Mouse (Mus musculus) inflammation-experienced regulatory T-cells (primary cell): ENCODE results near the gene Gm20489. TPM values are rescaled to one million over a fixed set of nuclear protein-coding genes. Genes with fewer than 3 reads are reported as not detected.

Experiments used
- polyA plus RNA-seq, 2 experiments: library from polyadenylated mRNA; unstranded; fragments of 100-300 nt; shearing (Covaris generic); gene quantifications; one replicate each; pipeline ENCODE4 v1.2.1; 2017

The Gm20489 gene
- polyA plus RNA-seq, result not detected

GRCm38 (mm10) chrX:101268755-101269124 is at the start of gene Gm20489:
Gene Gm20489, minus strand, starts transcription at chrX:101269023.

GRCm38 (mm10) chrX:101299055-101299454 is 30.2 kb upstream of the Gm20489 start, which contains the start of gene Nlgn3:
Gene Nlgn3, plus strand, starts transcription at chrX:101299168.

GRCm38 (mm10) chrX:101273875-101274738 is 5.3 kb upstream of the Gm20489 start, which contains the start of gene Med12:
Gene Med12, plus strand, starts transcription at chrX:101274030.

GRCm38 (mm10) chrX:101268025-101268754 is 633 bp downstream of the Gm20489 start, which contains the start of gene Il2rg:
Gene Il2rg, minus strand, starts transcription at chrX:101268255.

GRCm38 (mm10) chrX:101263892-101264291 is 4.9 kb downstream of the Gm20489 start, which contains the start of gene Gm614:
Gene Gm614, minus strand, starts transcription at chrX:101263992.

GRCm38 (mm10) chrX:101253952-101254729 is 14.7 kb downstream of the Gm20489 start, which contains the start of gene Foxo4:
Gene Foxo4, plus strand, starts transcription at chrX:101254528.

GRCm38 (mm10) chrX:101221834-101222795 is 46.7 kb downstream of the Gm20489 start, which contains the start of gene Snx12:
Gene Snx12, minus strand, starts transcription at chrX:101222563.

Other genes with a start within 250 kb of the Gm20489 start
- under 1 TPM in 1 of 2 experiments, not detected in 1; 0.20 TPM for gene Tex11, start 209.4 kb downstream of the Gm20489 start, polyA plus RNA-seq
- under 1 TPM; 0.19 to 0.84 TPM for gene Slc7a3, start 183.0 kb downstream of the Gm20489 start, polyA plus RNA-seq
- 10 to 100 TPM; 50.9 to 59.3 TPM for gene Snx12, start 46.5 kb downstream of the Gm20489 start, polyA plus RNA-seq
- gene Foxo4, start 14.5 kb downstream of the Gm20489 start, polyA plus RNA-seq, result 1 to 10 TPM; 1.6 to 2.1 TPM
- 1 to 10 TPM; 2.3 to 3.2 TPM for gene Gm614, start 5.0 kb downstream of the Gm20489 start, polyA plus RNA-seq
- gene Il2rg, start 768 bp downstream of the Gm20489 start, polyA plus RNA-seq, result 1,000 to 10,000 TPM; 1,499 to 1,719 TPM
- gene Med12, start 5.0 kb upstream of the Gm20489 start, polyA plus RNA-seq, result 10 to 100 TPM; 69.3 to 84.3 TPM
- gene Nlgn3, start 30.1 kb upstream of the Gm20489 start, polyA plus RNA-seq, result 1 to 10 TPM in 1 of 2 experiments, under 1 TPM in 1; 0.06 to 1.8 TPM
- gene Gjb1, start 107.4 kb upstream of the Gm20489 start, polyA plus RNA-seq, result under 1 TPM in 1 of 2 experiments, not detected in 1; 0.95 TPM
- gene Zmym3, start 151.8 kb upstream of the Gm20489 start, polyA plus RNA-seq, result 10 to 100 TPM; 14.1 to 15.4 TPM
- gene Nono, start 160.3 kb upstream of the Gm20489 start, polyA plus RNA-seq, result 100 to 1,000 TPM; 255 to 264 TPM
- gene Itgb1bp2, start 180.1 kb upstream of the Gm20489 start, polyA plus RNA-seq, result under 1 TPM in 1 of 2 experiments, not detected in 1; 0.39 TPM